Mouse (Mus musculus) fat pad, adult 2 months (tissue): ENCODE measurements around the gene Srcin1.

Source experiments
- DNase-seq: peaks from one replicate; pipeline ENCODE4 v3.0.0-alpha.2; 2011; ENCODE audit warnings: low read depth, low spot score; ENCODE audit errors: extremely low read depth

Gene Srcin1

GRCm38 (mm10) chr11:97468639-97469287 is 107.2 kb downstream of the Srcin1 start:
- DNase-seq = no peak

GRCm38 (mm10) chr11:97466444-97467160 is 109.4 kb downstream of the Srcin1 start:
- no peak for DNase-seq

GRCm38 (mm10) chr11:97465957-97466356 is 110.0 kb downstream of the Srcin1 start:
- no peak for DNase-seq

- no peak for DNase-seq
Measured at GRCm38 (mm10) chr11:97463991-97464390, 112.0 kb downstream of the Srcin1 start.

GRCm38 (mm10) chr11:97463166-97463565 is 112.8 kb downstream of the Srcin1 start:
- no peak for DNase-seq

GRCm38 (mm10) chr11:97462538-97462937 is 113.4 kb downstream of the Srcin1 start:
- no peak for DNase-seq

- DNase-seq = no peak
Measured at GRCm38 (mm10) chr11:97461307-97461820, 114.6 kb downstream of the Srcin1 start.
